Comparison of ENCODE assay signal across 11 mouse cellular contexts in the genomic region with DNA sequence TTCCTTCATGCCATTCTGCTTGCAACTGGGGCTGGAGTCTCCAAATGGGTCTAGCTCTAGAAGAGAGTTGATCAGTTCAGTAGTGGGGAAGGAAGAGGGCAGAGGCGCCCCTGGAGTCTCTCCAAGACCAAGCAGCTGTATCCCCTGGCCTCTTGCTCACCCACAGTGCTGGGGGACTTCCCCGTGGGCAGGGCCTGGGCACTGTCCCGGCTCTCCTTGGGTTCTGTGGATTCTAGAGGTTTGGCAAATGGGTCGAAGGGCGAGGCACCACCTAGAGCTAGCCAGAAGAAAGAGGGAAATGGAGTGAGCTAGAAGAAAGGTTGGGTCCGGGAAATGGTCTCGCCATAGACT. TPM values are rescaled to one million over a fixed set of nuclear protein-coding genes. Genes with fewer than 3 reads are reported as not detected.
DNase-seq lines count a peak whose midpoint lies in the region; ATAC-seq and TF ChIP-seq lines count a peak whose summit lies in the region.
"Had no signal": no experiment of that assay in that cellular context is flagged by ENCODE, and none has a peak within 500 bp of the region (broad histone marks: within the 10 kb centered on the region; RNA-seq: fewer than 3 reads in every experiment).

No protein-coding gene starts in this region.

- H3K9ac ChIP-seq in ES-E14 (ENCODE audit: insufficient read depth, low read depth, low read length, poor library complexity, severe bottlenecking), result peak overlapping the region; percentile 72
- H3K9ac ChIP-seq in hindbrain, embryonic 11.5 days (ENCODE audit: low read depth, low read length), result no peak overlapping the region
- H3K9ac ChIP-seq in liver, postnatal 0 days (replicated peaks), result no peak overlapping the region
- H3K9ac ChIP-seq: liver, embryonic 14.5 days had no signal

- peaks cover 0 to 6% of the 10 kb centered on the region in 2 experiments; a peak in 1 of 4 replicates for H3K4me1 ChIP-seq in ES-E14 (ENCODE audit: control insufficient read depth in 2 of 2, insufficient read depth in 2 of 2, low read length in 2 of 2, poor library complexity in 1 of 2)
- no peaks in the 10 kb centered on the region for H3K4me1 ChIP-seq in hindbrain, embryonic 11.5 days (replicated peaks; ENCODE audit: control insufficient read depth, insufficient read depth, low read length)
- peaks cover 5% of the 10 kb centered on the region; the same call in 1 of the 2 replicates for H3K4me1 ChIP-seq in liver, postnatal 0 days (ENCODE audit: insufficient read depth)

- peaks cover 18% of the 10 kb centered on the region for H3K27me3 ChIP-seq in hindbrain, embryonic 11.5 days (ENCODE audit: control insufficient read depth, insufficient read depth, low read length)
- H3K27me3 ChIP-seq in liver, postnatal 0 days (ENCODE audit: insufficient read depth, low read length), result peaks cover 31% of the 10 kb centered on the region

- ATAC-seq in hindbrain, embryonic 11.5 days (ENCODE audit: low FRiP score), result no peak
- no peak for ATAC-seq in liver, postnatal 0 days

- H3K36me3 ChIP-seq in ES-E14 (ENCODE audit: control insufficient read depth, insufficient read depth, low read length, poor library complexity, severe bottlenecking), result no peaks in the 10 kb centered on the region
- H3K36me3 ChIP-seq in hindbrain, embryonic 11.5 days (ENCODE audit: control insufficient read depth, insufficient read depth, low read length), result no peaks in the 10 kb centered on the region
- no peaks in the 10 kb centered on the region for H3K36me3 ChIP-seq in liver, postnatal 0 days (replicated peaks; ENCODE audit: insufficient read depth, low read length)

- no peak for TF ChIP-seq EP300 in liver, postnatal 0 days (IDR thresholded peaks at IDR 0.05; ENCODE audit: low read depth)

- H3K9me3 ChIP-seq in ES-E14 (ENCODE audit: control insufficient read depth, insufficient read depth, low read depth, low read length), result no peaks in the 10 kb centered on the region
- no peaks in the 10 kb centered on the region for H3K9me3 ChIP-seq in hindbrain, embryonic 11.5 days (ENCODE audit: control insufficient read depth, low read length)
- H3K9me3 ChIP-seq in liver, postnatal 0 days (ENCODE audit: low read length), result no peaks in the 10 kb centered on the region

- TF ChIP-seq CTCF in liver, postnatal 0 days (IDR thresholded peaks at IDR 0.05; ENCODE audit: low read depth), result no peak
- TF ChIP-seq CTCF in gastrocnemius, adult 2 months (IDR thresholded peaks at IDR 0.05), result no peak

- no peak overlapping the region for H3K27ac ChIP-seq in ES-E14 (ENCODE audit: insufficient read depth, low read depth, low read length, poor library complexity, severe bottlenecking)
- no peak overlapping the region for H3K27ac ChIP-seq in hindbrain, embryonic 11.5 days (ENCODE audit: low read depth, low read length)
- H3K27ac ChIP-seq in liver, postnatal 0 days (ENCODE audit: low read depth), result no peak overlapping the region
- no peak overlapping the region for H3K27ac ChIP-seq in gastrocnemius, adult 2 months
- H3K27ac ChIP-seq: liver, embryonic 14.5 days had no signal

- H3K4me2 ChIP-seq in hindbrain, embryonic 11.5 days (replicated peaks; ENCODE audit: low read depth, low read length), result peak overlapping the region; percentile 68; the same call in 1 of the 2 replicates
- no peak overlapping the region for H3K4me2 ChIP-seq in liver, postnatal 0 days (ENCODE audit: low read depth, low read length)

- peak; percentile 30 for DNase-seq in cerebellum, adult 9-11 months
- DNase-seq in cerebellum, adult 8-10 months, result no peak
- DNase-seq in ES-E14 (ENCODE audit: low read depth, low spot score), result no peak
- no peak for DNase-seq in hindbrain, embryonic 11.5 days (ENCODE audit: low spot score)
- no peak for DNase-seq in liver, postnatal 0 days
- no peak for DNase-seq in embryo, embryonic 10.5 days (ENCODE audit: low spot score)
- DNase-seq in left cerebral cortex, adult 11 months (ENCODE audit: low spot score), result no peak
- DNase-seq in gastrocnemius, adult 2 months, result no peak
- DNase-seq: thymus, postnatal 25 days had no signal

- H3K4me3 ChIP-seq in ES-E14 (ENCODE audit: insufficient read depth in 1 of 2, low read depth in 1 of 2, low read length in 2 of 2, poor library complexity in 1 of 2, severe bottlenecking in 1 of 2), result peak overlapping the region; percentile 81; a peak in 2 of 4 replicates
- H3K4me3 ChIP-seq in hindbrain, embryonic 11.5 days (ENCODE audit: low read depth, low read length), result no peak overlapping the region
- peak overlapping the region; percentile 47; the same call in 1 of the 2 replicates for H3K4me3 ChIP-seq in liver, postnatal 0 days (ENCODE audit: low read depth, low read length)
- no peak overlapping the region; the same call in 1 of the 2 replicates for H3K4me3 ChIP-seq in gastrocnemius, adult 2 months

- intact Hi-C loops in gastrocnemius, adult 2 months (cut with DNase I), result no loop called here

- in situ Hi-C loops in ES-E14 (cut with MboI; ENCODE audit: low sequenced_read_pairs in 2 of 2, unreplicated experiment in 2 of 2), result loop anchor here in 1 of 2 experiments (10.0 kb wide), 1 partner anchor 357 kb away; no protein-coding TSS in a partner anchor

- 67% methylated on average over 7 of the region's 7 CpGs for WGBS in hindbrain, embryonic 11.5 days
- WGBS in liver, postnatal 0 days (ENCODE audit: insufficient replicate concordance), result 41% methylated on average over 7 of the region's 7 CpGs

TF ChIP-seq in ES-E14, 5 proteins besides CTCF, POLR2A, EP300 and RAD21:
- TF ChIP-seq MAFK (IDR thresholded peaks at IDR 0.05; ENCODE audit: insufficient read depth, low read depth, low read length), result no peak
- no peak for TF ChIP-seq ZNF384 (IDR thresholded peaks at IDR 0.05; ENCODE audit: low read depth, low read length)
- TF ChIP-seq ZC3H11A (IDR thresholded peaks at IDR 0.05; ENCODE audit: borderline replicate concordance, low read depth, low read length), result no peak
- no peak for TF ChIP-seq HCFC1 (IDR thresholded peaks at IDR 0.05; ENCODE audit: borderline replicate concordance, insufficient read depth, low read length)
- TF ChIP-seq CHD2 (IDR thresholded peaks at IDR 0.05; ENCODE audit: low read depth, low read length), result no peak

RNA-seq across cellular contexts. Expression of a gene that starts 5.7 kb away (rescaled TPM):
- 0.26 and 0.71 TPM in 2 replicates for total RNA-seq in ES-E14 (2012; rRNA removed)
- not detected in 2 replicates for polyA plus RNA-seq in hindbrain, embryonic 11.5 days (2014; fragmentation: Nextera tagmentation; extraction: Ambion mirVana)
- polyA plus RNA-seq in liver, postnatal 0 days (2015; fragmentation: Nextera tagmentation; extraction: Ambion mirVana), result not detected in 2 replicates
- not detected for total RNA-seq in gastrocnemius, adult 2 months (2021)
- polyA plus RNA-seq: C2C12; liver, embryonic 14.5 days had no signal

RNA-seq across cellular contexts. Expression of a gene that starts 8.1 kb away (rescaled TPM):
- 0.48 and 1.7 TPM in 2 replicates for total RNA-seq in ES-E14 (2012; rRNA removed)
- polyA plus RNA-seq in hindbrain, embryonic 11.5 days (2014; fragmentation: Nextera tagmentation; extraction: Ambion mirVana), result 0.80 and 1.3 TPM in 2 replicates
- 0.21 and 0.22 TPM in 2 replicates for polyA plus RNA-seq in liver, postnatal 0 days (2015; fragmentation: Nextera tagmentation; extraction: Ambion mirVana)
- under 1 TPM in 1 of 2 experiments, not detected in 1; 0.05 TPM for total RNA-seq in gastrocnemius, adult 2 months (2021)

RNA-seq across cellular contexts. Expression of a gene that starts 17.7 kb away (rescaled TPM):
- total RNA-seq in ES-E14 (2012; rRNA removed), result 1.6 and 2.2 TPM in 2 replicates
- polyA plus RNA-seq in hindbrain, embryonic 11.5 days (2014; fragmentation: Nextera tagmentation; extraction: Ambion mirVana), result 10.9 and 19.3 TPM in 2 replicates
- 0.14 and 0.29 TPM in 2 replicates for polyA plus RNA-seq in liver, postnatal 0 days (2015; fragmentation: Nextera tagmentation; extraction: Ambion mirVana)
- 1 to 10 TPM; 1.2 to 3.0 TPM for total RNA-seq in gastrocnemius, adult 2 months (2021)

RNA-seq across cellular contexts. Expression of a gene that starts 29.8 kb away (rescaled TPM):
- 0.45 and 0.48 TPM in 2 replicates for total RNA-seq in ES-E14 (2012; rRNA removed)
- 2.1 and 3.3 TPM in 2 replicates for polyA plus RNA-seq in hindbrain, embryonic 11.5 days (2014; fragmentation: Nextera tagmentation; extraction: Ambion mirVana)
- polyA plus RNA-seq in liver, postnatal 0 days (2015; fragmentation: Nextera tagmentation; extraction: Ambion mirVana), result 0.13 TPM in 1 of 2 replicates, not detected in the other
- not detected for total RNA-seq in gastrocnemius, adult 2 months (2021)
- polyA plus RNA-seq: C2C12 had no signal

RNA-seq across cellular contexts. Expression of a gene that starts 57.3 kb away (rescaled TPM):
- 2.1 and 2.4 TPM in 2 replicates for total RNA-seq in ES-E14 (2012; rRNA removed)
- polyA plus RNA-seq in hindbrain, embryonic 11.5 days (2014; fragmentation: Nextera tagmentation; extraction: Ambion mirVana), result 3.4 TPM in 2 replicates
- polyA plus RNA-seq in liver, postnatal 0 days (2015; fragmentation: Nextera tagmentation; extraction: Ambion mirVana), result 1.7 and 1.9 TPM in 2 replicates
- 1 to 10 TPM; 2.9 to 4.1 TPM for total RNA-seq in gastrocnemius, adult 2 months (2021)

Comparison
In these comparisons a context has a peak if more than half of its experiments do, and no peak if none do; other contexts are left out.
1. H3K4me3 ChIP-seq: peak in ES-E14 (2 of 2) and liver, postnatal 0 days (single experiment); none in hindbrain, embryonic 11.5 days (single experiment) and gastrocnemius, adult 2 months (single experiment).